Mouse (Mus musculus) small intestine, adult 2 months (tissue): ENCODE data around the gene Dennd1b.

Experiments
- CTCF ChIP-seq: fragments of 200-500 bp; IDR thresholded peaks from 2 replicates; pipeline ENCODE4 v1.5.1; 2012; ENCODE audit warnings: low read depth, mild to moderate bottlenecking, control low read depth, inconsistent platforms, low read length, moderate library complexity, mixed read lengths; ENCODE audit not compliant: insufficient replicate concordance, insufficient read length; ENCODE audit errors: extremely low read depth
- POLR2A ChIP-seq: fragments of 200-500 bp; IDR thresholded peaks from 2 replicates; pipeline ENCODE4 v1.6.1; 2012; ENCODE audit warnings: low read depth, mild to moderate bottlenecking, control low read depth, inconsistent platforms, low read length, moderate library complexity

DNA sequence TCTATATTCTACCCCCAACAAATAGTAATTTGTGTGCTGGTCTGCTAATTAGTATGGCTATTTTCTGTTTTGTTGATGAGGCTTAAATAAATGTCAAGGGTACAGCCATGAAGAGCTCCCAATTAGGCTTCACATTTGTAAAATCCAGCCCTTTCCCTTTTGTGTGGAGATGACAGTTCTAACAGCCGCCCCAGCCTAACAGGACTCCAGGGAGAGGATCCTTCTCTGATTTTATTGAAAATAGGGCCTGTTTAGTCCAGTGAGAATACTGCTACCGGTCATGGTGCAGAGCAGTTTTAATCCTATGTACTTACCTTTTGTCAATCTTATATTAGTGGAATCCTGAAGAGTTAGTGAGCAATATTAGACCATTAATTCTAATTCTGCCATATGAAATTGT lies 189.8 kb downstream of the Dennd1b start:
- TF ChIP-seq CTCF (no peak), POLR2A (no peak)
